Mouse (Mus musculus) testis, adult 2 months (tissue): Measurements from ENCODE around the gene Dnm3. TPM values are rescaled to one million over a fixed set of nuclear protein-coding genes. Genes with fewer than 3 reads are reported as not detected.

Source experiments
- H3K27ac ChIP-seq: fragments of 200-500 bp; 2 replicates; pipeline ENCODE4 v1.5.1; 2012; ENCODE audit warnings: low read depth, low read length; ENCODE audit not compliant: control insufficient read depth, insufficient read depth
- H3K27me3 ChIP-seq: fragments of 200-500 bp; 2 replicates; pipeline ENCODE4 v1.6.1; 2012; ENCODE audit warnings: mild to moderate bottlenecking, low read length, moderate library complexity; ENCODE audit not compliant: control insufficient read depth, insufficient read depth
- H3K36me3 ChIP-seq: fragments of 200-500 bp; 2 replicates; pipeline ENCODE4 v1.6.1; 2012; ENCODE audit warnings: mild to moderate bottlenecking, low read length; ENCODE audit not compliant: control insufficient read depth, insufficient read depth
- H3K4me1 ChIP-seq: fragments of 200-500 bp; 2 replicates; pipeline ENCODE4 v1.6.1; 2012; ENCODE audit warnings: low read length; ENCODE audit not compliant: control insufficient read depth, insufficient read depth
- H3K4me3 ChIP-seq: fragments of 200-500 bp; 2 replicates; pipeline ENCODE4 v1.5.1; 2012; ENCODE audit warnings: low read depth, mild to moderate bottlenecking, low read length, moderate library complexity, mixed read lengths; ENCODE audit not compliant: control insufficient read depth
- CTCF ChIP-seq: fragments of 200-500 bp; IDR thresholded peaks from 2 replicates; pipeline ENCODE4 v1.5.1; 2012; ENCODE audit warnings: low read depth, mild to moderate bottlenecking, inconsistent platforms, low read length, moderate library complexity; ENCODE audit not compliant: control insufficient read depth, insufficient read depth, insufficient replicate concordance
- POLR2A ChIP-seq: fragments of 200-500 bp; IDR thresholded peaks from 2 replicates; pipeline ENCODE4 v1.6.1; 2012; ENCODE audit warnings: low read depth, mild to moderate bottlenecking, inconsistent platforms, low read length, moderate library complexity; ENCODE audit not compliant: control insufficient read depth
- polyA plus RNA-seq: library from polyadenylated mRNA; depleted of rRNA; stranded (reverse); fragments of >200 nt; gene quantifications from 2 replicates; pipeline ENCODE4 v1.2.3, GENCODE M21; 2012

Gene Dnm3
- polyA plus RNA-seq, 1 experiment, result 13.8 TPM

DNA sequence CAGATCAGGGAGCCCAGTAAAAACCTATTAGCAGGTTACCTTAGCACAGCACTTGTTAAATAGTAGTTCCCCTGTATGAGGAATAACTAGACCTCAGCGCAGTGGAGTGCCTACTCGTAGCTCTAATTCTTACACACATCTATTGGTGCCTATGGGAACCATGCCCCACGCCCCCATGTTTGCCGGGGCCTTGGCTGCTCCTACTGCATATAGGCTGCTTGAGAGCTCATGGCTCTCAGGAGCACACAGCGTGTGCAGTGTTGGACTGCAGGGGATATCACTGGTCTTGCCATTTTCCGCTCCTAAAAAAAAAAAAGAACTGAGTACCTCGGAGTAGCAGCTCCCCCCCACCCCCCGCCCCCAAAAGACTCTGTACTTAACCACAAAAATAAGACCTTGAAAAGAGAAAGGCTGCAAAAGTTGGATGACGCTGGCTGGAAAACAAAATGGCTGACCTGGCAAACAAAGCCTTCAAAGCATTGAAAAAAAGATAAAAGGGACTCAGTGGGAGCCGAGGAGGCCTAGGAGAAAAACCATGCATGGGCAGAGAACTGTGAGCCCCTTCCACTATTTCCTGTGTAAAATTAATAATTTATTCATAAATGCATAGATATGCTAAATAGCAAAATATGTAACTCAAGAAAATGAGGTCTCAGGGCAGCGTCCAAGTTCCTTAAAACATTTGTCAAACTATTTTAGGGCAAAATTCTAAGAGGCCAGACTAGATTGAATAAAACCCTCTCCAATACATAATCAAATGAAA is 342.2 kb downstream of the Dnm3 start:
- H3K27me3 ChIP-seq, result no peaks in the 10 kb centered on the region
- no peak overlapping the region for H3K4me3 ChIP-seq
- H3K27ac ChIP-seq, result no peak overlapping the region
- no peaks in the 10 kb centered on the region for H3K4me1 ChIP-seq
- TF ChIP-seq POLR2A, result no peak
- TF ChIP-seq CTCF, result no peak
- no peaks in the 10 kb centered on the region for H3K36me3 ChIP-seq

DNA sequence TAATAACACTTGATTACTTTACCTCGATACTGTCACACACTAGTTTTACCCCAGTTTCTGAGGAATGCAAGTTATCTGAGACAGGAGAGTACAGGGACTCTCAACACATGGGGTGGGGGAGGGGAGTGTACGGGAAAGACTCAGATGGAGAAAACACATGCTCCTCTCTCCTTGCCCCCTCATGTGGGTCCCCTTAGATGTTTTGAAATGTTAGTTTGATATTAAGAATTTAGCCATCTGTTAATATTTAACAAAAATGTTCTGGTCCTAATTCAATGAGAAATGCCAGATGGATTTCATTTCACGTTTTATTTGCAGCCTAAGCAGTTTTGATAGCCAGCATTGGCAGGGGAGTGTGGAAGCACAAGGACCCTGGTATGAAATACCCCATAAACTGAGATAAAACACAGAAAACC is 343.2 kb downstream of the Dnm3 start:
- H3K36me3 ChIP-seq, result no peaks in the 10 kb centered on the region
- H3K4me1 ChIP-seq, result no peaks in the 10 kb centered on the region
- H3K27me3 ChIP-seq, result no peaks in the 10 kb centered on the region
- H3K4me3 ChIP-seq, result no peak overlapping the region
- TF ChIP-seq CTCF (no peak), POLR2A (no peak)
- H3K27ac ChIP-seq, result no peak overlapping the region

DNA sequence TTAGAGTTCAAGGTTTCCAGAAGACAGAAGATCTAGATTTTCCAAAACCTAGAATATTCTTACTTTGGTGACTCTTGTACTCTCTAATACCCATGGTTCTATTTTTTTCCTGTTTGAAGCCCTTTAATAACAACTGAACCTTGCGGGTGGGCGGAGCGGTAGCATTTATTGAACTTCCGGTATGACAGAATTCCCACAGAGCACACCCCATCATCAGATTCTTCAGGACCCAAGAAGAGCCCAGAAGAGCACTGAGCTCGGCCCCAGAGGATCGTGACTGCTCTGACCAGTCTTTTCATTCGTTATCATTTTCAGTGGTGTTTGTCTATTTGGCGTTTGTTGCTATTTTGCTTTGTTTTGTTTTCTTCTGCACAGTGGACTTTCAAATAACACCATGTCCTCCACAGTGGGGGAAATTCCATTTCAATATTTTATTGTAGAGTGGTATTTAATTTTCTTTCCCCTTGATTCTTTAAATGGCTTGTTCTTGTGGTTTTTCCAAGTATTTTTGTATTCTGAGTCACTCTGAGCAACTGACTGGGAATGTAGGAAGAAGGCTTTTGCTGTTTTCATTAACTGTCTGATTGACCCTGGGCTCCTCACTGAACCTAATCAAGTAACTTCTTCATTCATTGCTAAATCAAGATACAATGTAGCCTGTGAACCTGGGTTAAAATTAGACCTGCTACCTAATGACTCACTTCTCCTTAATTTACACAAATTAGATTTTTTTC is 344.8 kb downstream of the Dnm3 start:
- Histone ChIP-seq H3K27me3 (no peaks in the 10 kb centered on the region), H3K36me3 (no peaks in the 10 kb centered on the region), H3K27ac (peak overlapping the region; percentile 21; the same call in 1 of the 2 replicates), H3K4me1 (no peaks in the 10 kb centered on the region), H3K4me3 (no peak overlapping the region)
- TF ChIP-seq POLR2A, result no peak

DNA sequence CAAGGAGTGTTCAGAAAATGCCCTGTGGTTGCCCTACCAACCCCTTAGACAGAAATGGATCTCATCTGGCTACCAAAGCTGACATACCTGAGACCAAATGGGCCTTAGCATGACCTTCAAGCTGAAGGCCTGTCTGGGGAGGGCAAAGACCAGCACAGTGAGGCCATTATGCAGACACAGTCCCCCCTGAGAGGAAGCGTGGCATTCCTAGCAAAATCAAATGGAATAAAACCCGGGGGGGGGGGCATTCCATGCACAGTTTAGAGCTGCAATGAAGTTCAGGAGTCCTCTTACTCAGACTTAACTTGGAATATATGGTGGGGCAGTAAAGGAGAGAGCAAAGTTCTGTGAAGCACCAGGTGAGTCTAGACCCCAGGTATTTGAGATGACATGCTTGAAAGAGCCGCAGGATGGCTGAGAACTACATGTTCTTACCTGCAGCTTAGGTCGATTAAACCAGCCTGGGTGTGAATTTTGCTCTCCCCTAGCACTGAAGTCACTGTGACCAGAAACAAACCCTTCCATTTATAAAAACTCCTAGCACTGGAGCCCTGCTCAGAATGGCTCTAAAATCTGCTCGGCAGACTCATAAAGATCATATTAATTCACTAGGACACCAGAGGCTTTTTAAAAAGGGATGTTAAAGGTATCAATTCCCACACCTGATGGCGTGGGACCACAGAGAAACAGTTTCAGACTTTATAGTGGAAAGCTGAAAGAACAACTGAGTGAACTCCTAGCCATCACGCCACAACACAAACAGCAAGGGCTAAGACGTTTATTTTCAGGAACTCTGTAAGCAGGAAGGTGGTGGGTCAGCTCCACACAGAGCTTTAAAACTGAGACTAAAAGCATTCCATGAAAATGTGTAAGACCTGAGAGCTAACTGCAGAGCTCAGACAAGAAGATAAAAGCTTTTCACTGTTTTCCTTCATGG is 350.7 kb downstream of the Dnm3 start:
- no peak for TF ChIP-seq POLR2A
- H3K27me3 ChIP-seq, result no peaks in the 10 kb centered on the region
- no peaks in the 10 kb centered on the region for H3K4me1 ChIP-seq
- H3K36me3 ChIP-seq, result no peaks in the 10 kb centered on the region
- H3K27ac ChIP-seq, result no peak overlapping the region
- H3K4me3 ChIP-seq, result no peak overlapping the region

DNA sequence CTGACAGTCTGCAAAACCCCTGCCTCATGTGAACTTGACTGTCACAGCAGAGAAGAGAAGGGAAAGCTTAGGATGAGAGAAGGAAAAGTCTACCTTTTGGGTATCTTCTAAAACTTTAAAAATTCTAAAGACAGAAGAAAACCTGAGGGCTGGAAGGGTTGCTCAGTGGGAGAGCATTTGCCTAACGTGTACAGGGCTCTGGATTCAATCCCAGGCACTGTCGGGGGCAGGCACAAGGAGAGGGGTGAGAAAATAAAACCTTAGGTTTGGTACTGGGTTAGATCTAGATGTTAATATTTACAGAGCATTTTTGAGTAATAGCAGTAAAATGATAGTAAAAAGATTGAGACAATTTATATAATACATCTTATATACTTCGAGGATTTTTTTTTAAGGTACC is 353.4 kb downstream of the Dnm3 start:
- Histone ChIP-seq H3K4me3 (no peak overlapping the region), H3K27me3 (no peaks in the 10 kb centered on the region), H3K36me3 (no peaks in the 10 kb centered on the region), H3K27ac (no peak overlapping the region), H3K4me1 (no peaks in the 10 kb centered on the region)
- TF ChIP-seq CTCF (no peak), POLR2A (no peak)

DNA sequence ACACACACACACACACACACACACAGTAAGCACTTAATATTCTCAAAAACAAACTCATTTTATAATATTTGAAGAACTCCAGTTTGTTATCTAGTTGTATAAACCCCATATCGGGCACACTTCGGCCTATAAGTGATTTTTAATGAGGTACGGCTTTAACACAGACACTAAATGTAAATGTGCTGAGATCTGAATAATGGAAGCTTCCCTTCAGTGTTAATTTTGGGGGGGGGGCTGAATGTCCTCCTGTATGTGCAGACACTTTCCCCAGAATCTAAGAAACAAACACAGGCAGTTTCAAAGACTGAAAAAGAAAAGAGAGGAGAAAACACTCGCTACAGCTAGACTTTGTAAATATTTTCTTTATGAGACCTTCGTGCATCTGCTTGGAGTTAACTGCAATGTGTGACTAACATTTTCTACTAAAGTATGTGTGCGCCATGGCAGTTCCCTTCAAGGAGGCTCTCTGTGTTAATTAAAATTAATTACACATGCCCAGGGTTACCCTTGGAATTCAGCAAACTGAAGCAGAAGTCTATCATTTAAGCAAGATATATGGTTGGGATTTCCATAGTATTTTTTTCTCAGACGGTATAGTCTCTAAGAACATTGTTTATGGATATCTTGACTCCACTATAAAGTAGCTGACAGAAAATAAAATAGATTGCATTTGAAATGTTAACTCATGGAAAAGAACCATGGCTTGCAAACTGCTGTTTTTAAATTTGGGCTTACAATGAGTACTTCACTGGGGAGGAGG is 356.2 kb downstream of the Dnm3 start:
- no peaks in the 10 kb centered on the region for H3K4me1 ChIP-seq
- H3K4me3 ChIP-seq, result no peak overlapping the region
- H3K27ac ChIP-seq, result no peak overlapping the region
- no peaks in the 10 kb centered on the region for H3K36me3 ChIP-seq
- no peak for TF ChIP-seq POLR2A
- no peak for TF ChIP-seq CTCF
- H3K27me3 ChIP-seq, result no peaks in the 10 kb centered on the region
